Mouse (Mus musculus) limb, embryonic 11.5 days (tissue): ENCODE data around the gene Corin. TPM values are rescaled to one million over a fixed set of nuclear protein-coding genes. Genes with fewer than 3 reads are reported as not detected.

Source experiments
- ATAC-seq: fragments of 200-750 bp; cut with Nextera tagmentation; 2 replicates; pipeline ENCODE4 v1.8.0; 2017; ENCODE audit warnings: low read depth; ENCODE audit not compliant: insufficient number of reproducible peaks, low FRiP score, low TSS enrichment
- DNase-seq: peaks from one replicate; pipeline ENCODE4 v3.0.0-alpha.2; 2015; ENCODE audit warnings: low spot score
- H3K27ac ChIP-seq: fragments of 300-500 bp; sonication (generic); replicated peaks from 2 replicates; pipeline ENCODE4 v1.5.1; 2014; ENCODE audit warnings: low read depth, mild to moderate bottlenecking, low read length
- H3K27me3 ChIP-seq: fragments of 300-500 bp; sonication (generic); 2 replicates; pipeline ENCODE4 v1.6.1; 2014; ENCODE audit warnings: mild to moderate bottlenecking, low read length, mixed read lengths; ENCODE audit not compliant: control insufficient read depth, insufficient read depth
- H3K36me3 ChIP-seq: fragments of 300-500 bp; sonication (generic); 2 replicates; pipeline ENCODE4 v1.6.1; 2014; ENCODE audit warnings: mild to moderate bottlenecking, low read length, moderate library complexity, mixed read lengths; ENCODE audit not compliant: control insufficient read depth, insufficient read depth
- H3K4me1 ChIP-seq: fragments of 300-500 bp; sonication (generic); 2 replicates; pipeline ENCODE4 v1.6.1; 2014; ENCODE audit warnings: low read length, mixed read lengths; ENCODE audit not compliant: control insufficient read depth, insufficient read depth
- H3K4me2 ChIP-seq: fragments of 300-500 bp; sonication (generic); 2 replicates; pipeline ENCODE4 v1.6.1; 2014; ENCODE audit warnings: low read depth, mild to moderate bottlenecking, moderate library complexity; ENCODE audit not compliant: severe bottlenecking
- H3K4me3 ChIP-seq: fragments of 300-500 bp; sonication (generic); 2 replicates; pipeline ENCODE4 v1.5.1; 2014; ENCODE audit warnings: low read depth, low read length
- H3K9ac ChIP-seq: fragments of 300-500 bp; sonication (generic); 2 replicates; pipeline ENCODE4 v1.6.1; 2014; ENCODE audit warnings: mild to moderate bottlenecking, low read length
- H3K9me3 ChIP-seq: fragments of 300-500 bp; sonication (generic); 2 replicates; pipeline ENCODE4 v1.6.1; 2016; ENCODE audit warnings: low read length; ENCODE audit not compliant: control insufficient read depth
- WGBS: fragments of 180-500 bp; shearing (Covaris S2); extraction: QIAGEN DNeasy Blood & Tissue Kit; methylation state at CpG from one replicate; pipeline ENCODE4 v1.1.7; 2014; 5-methylcytosine and 5-hydroxymethylcytosine counted together
- polyA plus RNA-seq: library from polyadenylated mRNA; unstranded; fragments of >200 nt; fragmentation: Nextera tagmentation; extraction: Ambion mirVana; gene quantifications from 2 replicates; pipeline ENCODE4 v1.2.1, GENCODE M21; 2014

The Corin gene
- polyA plus RNA-seq, 1 experiment from 2014 or later: 0.75 TPM

DNA sequence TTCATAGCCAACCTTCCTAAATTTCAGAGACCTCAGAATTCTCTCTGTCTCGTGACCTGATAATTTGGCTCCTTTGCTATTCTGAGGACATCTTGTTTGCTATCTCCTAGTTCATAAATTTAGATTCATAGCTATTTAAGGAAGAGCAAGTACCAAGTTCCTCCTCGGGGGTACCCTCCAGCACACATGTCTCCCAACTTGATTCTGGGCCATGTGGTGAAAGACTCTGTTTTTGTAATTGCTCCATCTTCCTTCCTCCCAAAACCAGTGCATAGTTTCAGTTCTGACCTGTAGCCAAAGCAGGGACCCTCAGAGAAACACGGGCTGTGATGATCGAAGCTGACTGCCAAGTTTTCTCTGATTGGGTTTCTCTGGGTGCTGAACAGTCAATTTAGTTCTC lies 7.5 kb downstream of the Corin start:
- DNase-seq: no peak
- ATAC-seq: no peak
- WGBS: 80% methylated on average over 4 of the region's 4 CpGs

GRCm38 (mm10) chr5:72493906-72494305 lies 10.4 kb downstream of the Corin start:
- 85% methylated on average over 7 of the region's 7 CpGs for WGBS

More for the DNA sequence above, 7.5 kb downstream of the Corin start:
- Histone ChIP-seq H3K27ac (no peak overlapping the region), H3K4me2 (no peak overlapping the region), H3K36me3 (no peaks in the 10 kb centered on the region), H3K9ac (no peak overlapping the region), H3K4me1 (no peaks in the 10 kb centered on the region), H3K9me3 (no peaks in the 10 kb centered on the region), H3K27me3 (no peaks in the 10 kb centered on the region), H3K4me3 (no peak overlapping the region)

GRCm38 (mm10) chr5:72491232-72491631 lies 13.0 kb downstream of the Corin start:
- no peak overlapping the region for H3K4me2 ChIP-seq
- no peaks in the 10 kb centered on the region for H3K9me3 ChIP-seq
- H3K4me1 ChIP-seq: no peaks in the 10 kb centered on the region
- no peak overlapping the region for H3K4me3 ChIP-seq
- H3K9ac ChIP-seq: no peak overlapping the region
- no peaks in the 10 kb centered on the region for H3K36me3 ChIP-seq
- DNase-seq (no peak), ATAC-seq (no peak)
- 59% methylated on average over 2 of the region's 2 CpGs for WGBS
- no peak overlapping the region for H3K27ac ChIP-seq
- no peaks in the 10 kb centered on the region for H3K27me3 ChIP-seq

More at GRCm38 (mm10) chr5:72493906-72494305, 10.4 kb downstream of the Corin start:
- H3K9ac ChIP-seq: no peak overlapping the region
- H3K36me3 ChIP-seq: no peaks in the 10 kb centered on the region
- no peak overlapping the region for H3K4me3 ChIP-seq
- H3K27me3 ChIP-seq: no peaks in the 10 kb centered on the region
- H3K27ac ChIP-seq: no peak overlapping the region
- DNase-seq (no peak), ATAC-seq (no peak)
- H3K9me3 ChIP-seq: no peaks in the 10 kb centered on the region
- H3K4me2 ChIP-seq: no peak overlapping the region
- no peaks in the 10 kb centered on the region for H3K4me1 ChIP-seq

DNA sequence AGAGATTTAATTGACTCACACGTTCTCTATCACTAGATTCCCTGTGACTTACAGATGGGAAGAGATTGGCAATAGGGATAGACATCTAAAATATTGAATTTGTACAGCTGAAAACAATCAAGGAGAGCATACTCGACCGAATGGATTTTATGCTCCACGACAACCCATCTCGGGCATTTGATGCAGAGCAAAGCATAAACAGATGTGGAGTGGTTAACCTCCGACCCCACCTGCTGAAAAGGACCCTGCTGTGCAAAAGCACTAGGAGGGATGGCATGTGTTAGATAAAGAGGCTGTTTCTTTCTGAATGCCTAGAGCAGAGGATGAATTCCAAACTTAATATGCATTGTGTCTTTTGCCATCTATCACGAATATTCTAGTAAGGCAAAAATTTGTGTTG lies 23.8 kb downstream of the Corin start:
- H3K9ac ChIP-seq: no peak overlapping the region
- ATAC-seq: no peak
- 15% methylated on average over 7 of the region's 7 CpGs for WGBS

DNA sequence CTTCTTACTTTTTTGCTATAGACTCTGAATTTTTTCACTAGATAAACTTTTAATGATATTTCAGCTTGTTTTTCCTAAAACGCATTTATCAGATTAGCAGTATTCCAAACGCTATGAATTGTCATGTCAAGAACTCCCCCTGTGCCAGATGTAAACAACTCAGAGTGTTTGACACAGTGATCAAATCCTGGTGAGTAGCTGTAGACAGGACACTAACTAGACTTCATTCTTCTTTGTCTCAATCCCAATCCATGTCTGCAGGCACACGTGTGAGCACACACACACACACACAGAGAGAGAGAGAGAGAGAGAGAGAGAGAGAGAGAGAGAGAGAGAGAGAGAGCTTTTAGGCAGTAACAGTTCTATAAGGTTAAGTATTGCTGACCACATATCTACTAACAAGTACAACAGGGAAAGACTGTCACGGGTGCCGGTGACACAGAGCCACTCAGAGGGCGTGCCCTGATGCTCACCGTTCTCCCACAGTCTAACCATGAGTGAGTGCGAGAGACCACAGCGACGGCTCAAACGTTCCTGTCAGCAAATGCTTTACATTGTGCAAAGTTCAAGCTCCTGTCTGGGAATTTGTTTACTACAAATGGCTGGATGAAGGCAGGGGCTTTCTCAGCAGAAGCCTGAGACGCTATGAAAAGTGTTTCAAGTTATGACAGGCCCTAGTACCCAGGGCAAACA lies 31.8 kb downstream of the Corin start:
- Histone ChIP-seq H3K36me3 (no peaks in the 10 kb centered on the region), H3K4me3 (no peak overlapping the region), H3K9ac (no peak overlapping the region), H3K27ac (no peak overlapping the region), H3K27me3 (no peaks in the 10 kb centered on the region), H3K4me1 (no peaks in the 10 kb centered on the region), H3K4me2 (no peak overlapping the region), H3K9me3 (no peaks in the 10 kb centered on the region)
- ATAC-seq (no peak), DNase-seq (no peak)
- WGBS: 76% methylated on average over 12 of the region's 12 CpGs

More for the DNA sequence above, 23.8 kb downstream of the Corin start:
- no peak overlapping the region for H3K27ac ChIP-seq
- no peak overlapping the region for H3K4me2 ChIP-seq
- no peaks in the 10 kb centered on the region for H3K36me3 ChIP-seq
- DNase-seq: peak; percentile 65
- H3K4me3 ChIP-seq: no peak overlapping the region
- H3K4me1 ChIP-seq: no peaks in the 10 kb centered on the region
- H3K27me3 ChIP-seq: no peaks in the 10 kb centered on the region
- H3K9me3 ChIP-seq: no peaks in the 10 kb centered on the region

DNA sequence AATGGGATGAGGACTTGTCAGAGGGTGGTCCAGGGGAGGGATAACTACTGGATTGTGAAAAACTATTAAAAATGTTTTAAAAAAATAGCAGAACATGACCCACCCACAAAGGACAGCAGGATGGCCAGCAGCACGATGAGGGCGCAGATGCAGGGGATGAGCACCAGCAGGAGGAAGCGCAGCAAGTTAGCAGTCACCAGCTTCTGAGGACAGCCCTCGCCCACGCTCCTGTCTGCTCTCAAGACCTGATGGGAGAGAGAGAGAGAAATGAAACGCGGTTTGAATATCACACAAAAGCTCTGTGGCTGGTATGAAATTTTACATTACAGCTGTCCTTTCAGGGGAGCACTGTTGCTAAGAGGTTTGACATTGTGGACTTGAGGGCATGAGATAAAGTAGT lies 32.5 kb downstream of the Corin start:
- Histone ChIP-seq H3K9me3 (no peaks in the 10 kb centered on the region), H3K4me1 (no peaks in the 10 kb centered on the region), H3K9ac (no peak overlapping the region), H3K27ac (no peak overlapping the region), H3K4me2 (no peak overlapping the region), H3K4me3 (no peak overlapping the region), H3K27me3 (no peaks in the 10 kb centered on the region), H3K36me3 (no peaks in the 10 kb centered on the region)
- DNase-seq (no peak), ATAC-seq (no peak)
- 78% methylated on average over 7 of the region's 7 CpGs for WGBS

DNA sequence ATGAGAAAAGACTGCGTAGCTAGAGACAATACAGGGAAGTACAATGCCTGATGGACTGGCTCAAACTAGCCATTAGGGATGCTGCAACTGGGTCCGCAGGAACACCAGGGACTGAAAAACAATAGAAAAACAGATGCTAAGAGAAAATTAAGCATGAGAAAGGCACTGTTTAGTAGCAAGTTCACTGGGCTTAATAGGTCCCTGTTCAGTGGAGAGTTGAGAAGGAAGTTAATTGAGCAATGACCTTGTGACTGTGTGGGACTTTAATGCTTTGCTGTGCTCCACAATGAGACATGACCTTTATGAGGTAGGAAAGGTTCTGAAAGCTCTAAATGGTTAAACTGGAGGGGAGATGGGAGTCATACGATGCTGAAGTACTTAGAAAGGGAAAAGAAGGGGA lies 39.3 kb downstream of the Corin start:
- Histone ChIP-seq H3K27me3 (no peaks in the 10 kb centered on the region), H3K36me3 (no peaks in the 10 kb centered on the region), H3K9me3 (no peaks in the 10 kb centered on the region), H3K27ac (no peak overlapping the region), H3K4me1 (no peaks in the 10 kb centered on the region), H3K4me3 (no peak overlapping the region), H3K9ac (no peak overlapping the region), H3K4me2 (no peak overlapping the region)
- no peak for ATAC-seq
- DNase-seq: no peak
- WGBS: 68% methylated on average over 3 of the region's 3 CpGs

DNA sequence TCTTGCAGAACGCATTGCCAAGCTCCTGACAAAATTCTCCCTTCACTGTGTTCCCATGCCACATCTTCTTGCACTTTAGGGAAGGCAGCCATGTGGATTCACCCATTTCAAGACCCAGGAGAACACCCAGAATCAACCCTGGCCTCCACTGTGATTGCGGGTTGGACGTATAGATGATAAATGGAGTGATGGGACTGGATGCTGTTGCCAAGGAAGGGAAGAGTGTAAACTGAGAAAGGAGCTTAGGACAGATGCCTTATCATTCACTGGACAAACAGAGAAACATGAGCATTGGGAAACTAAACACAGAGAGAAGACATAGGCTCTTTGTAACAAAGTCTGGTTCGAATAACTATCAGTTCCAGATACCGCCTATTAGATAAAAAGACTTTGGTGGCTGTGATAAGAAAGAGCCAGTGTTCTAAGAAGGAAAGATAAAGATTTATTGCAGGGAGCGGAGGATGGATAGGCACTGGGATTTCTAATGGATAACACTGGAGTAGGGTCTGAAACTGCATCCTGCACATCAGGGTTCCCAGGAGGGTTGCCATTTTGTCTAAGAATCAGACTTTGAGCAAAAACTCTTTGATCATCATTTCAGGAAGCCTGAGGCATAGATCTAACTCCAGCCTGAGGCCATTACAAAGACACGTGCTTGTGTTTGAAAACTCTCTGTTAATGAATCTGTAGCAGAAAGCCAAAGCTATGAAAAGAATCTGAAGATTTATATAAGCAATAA lies 44.7 kb downstream of the Corin start:
- 74% methylated on average over 7 of the region's 7 CpGs for WGBS
- no peak overlapping the region for H3K4me3 ChIP-seq
- H3K9ac ChIP-seq: no peak overlapping the region
- no peaks in the 10 kb centered on the region for H3K4me1 ChIP-seq
- no peaks in the 10 kb centered on the region for H3K36me3 ChIP-seq
- no peaks in the 10 kb centered on the region for H3K27me3 ChIP-seq
- H3K27ac ChIP-seq: no peak overlapping the region
- DNase-seq: no peak
- no peak overlapping the region for H3K4me2 ChIP-seq
- H3K9me3 ChIP-seq: no peaks in the 10 kb centered on the region
- ATAC-seq: no peak
